Mouse (Mus musculus) midbrain, embryonic 12.5 days (tissue): ENCODE data around the gene Gm20388. TPM values are rescaled to one million over a fixed set of nuclear protein-coding genes. Genes with fewer than 3 reads are reported as not detected.

Source experiments
- ATAC-seq: fragments of 200-750 bp; cut with Nextera tagmentation; 2 replicates; pipeline ENCODE4 v1.8.0; 2017; ENCODE audit warnings: low read depth, moderate TSS enrichment, moderate library complexity; ENCODE audit not compliant: low FRiP score
- H3K27ac ChIP-seq: fragments of 300-500 bp; sonication (generic); replicated peaks from 2 replicates; pipeline ENCODE4 v1.5.1; 2016; ENCODE audit warnings: mild to moderate bottlenecking
- H3K27me3 ChIP-seq: fragments of 300-500 bp; sonication (generic); 2 replicates; pipeline ENCODE4 v1.6.1; 2016; ENCODE audit warnings: mild to moderate bottlenecking
- H3K36me3 ChIP-seq: fragments of 300-500 bp; sonication (generic); 2 replicates; pipeline ENCODE4 v1.6.1; 2016
- H3K4me1 ChIP-seq: fragments of 300-500 bp; sonication (generic); 2 replicates; pipeline ENCODE4 v1.6.1; 2016
- H3K4me2 ChIP-seq: fragments of 300-500 bp; sonication (generic); replicated peaks from 2 replicates; pipeline ENCODE4 v1.6.1; 2016; ENCODE audit warnings: mild to moderate bottlenecking, moderate library complexity
- H3K4me3 ChIP-seq: fragments of 300-500 bp; sonication (generic); 2 replicates; pipeline ENCODE4 v1.5.1; 2016; ENCODE audit warnings: mild to moderate bottlenecking
- H3K9ac ChIP-seq: fragments of 300-500 bp; sonication (generic); replicated peaks from 2 replicates; pipeline ENCODE4 v1.6.1; 2016; ENCODE audit warnings: mild to moderate bottlenecking, moderate library complexity
- H3K9me3 ChIP-seq: fragments of 300-500 bp; sonication (generic); 2 replicates; pipeline ENCODE4 v1.6.1; 2016; ENCODE audit warnings: mild to moderate bottlenecking
- WGBS: fragments of 180-500 bp; shearing (Covaris S2); methylation state at CpG from one replicate; pipeline ENCODE4 v1.1.7; 2016; 5-methylcytosine and 5-hydroxymethylcytosine counted together
- polyA plus RNA-seq: library from polyadenylated mRNA; unstranded; fragments of >200 nt; fragmentation: Nextera tagmentation; extraction: Ambion mirVana; gene quantifications from 2 replicates; pipeline ENCODE4 v1.2.1, GENCODE M21; 2016

Gm20388 gene
- polyA plus RNA-seq, 1 experiment from 2014 or later = not detected

DNA sequence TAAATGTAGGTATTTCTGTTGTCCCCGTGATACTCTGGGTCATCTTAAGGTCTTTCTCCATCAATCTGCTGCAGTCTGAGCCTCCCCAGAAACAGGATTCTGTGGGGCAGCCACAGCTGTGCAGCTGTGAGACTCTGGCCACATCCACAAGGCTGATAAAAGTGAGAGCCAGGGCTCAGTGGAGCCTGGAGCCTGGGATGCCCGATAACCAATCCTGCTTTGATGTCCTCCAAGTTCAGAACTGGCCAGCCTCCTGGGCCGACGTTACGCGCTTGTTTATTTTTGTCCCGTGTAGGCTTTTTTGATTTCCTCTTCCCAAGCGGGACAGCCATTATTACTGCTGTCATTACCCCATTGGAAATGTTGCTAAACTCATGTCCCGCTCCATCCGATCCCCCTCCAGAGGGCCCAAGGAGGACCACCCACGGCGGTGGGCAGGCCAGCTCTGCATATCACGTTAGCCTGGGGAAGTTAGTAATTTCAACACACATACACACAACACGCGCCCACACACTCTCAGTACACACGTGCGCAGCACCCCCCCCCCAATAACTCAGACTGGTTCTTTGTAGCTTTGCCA lies 988.3 kb downstream of the Gm20388 start:
- Histone ChIP-seq H3K4me2 (no peak overlapping the region), H3K36me3 (no peaks in the 10 kb centered on the region), H3K9me3 (no peaks in the 10 kb centered on the region), H3K9ac (no peak overlapping the region), H3K4me3 (no peak overlapping the region), H3K27me3 (peaks cover 44% of the 10 kb centered on the region), H3K4me1 (peaks cover 18% of the 10 kb centered on the region), H3K27ac (no peak overlapping the region)
- ATAC-seq = no peak
- 74% methylated on average over 17 of the region's 17 CpGs for WGBS

DNA sequence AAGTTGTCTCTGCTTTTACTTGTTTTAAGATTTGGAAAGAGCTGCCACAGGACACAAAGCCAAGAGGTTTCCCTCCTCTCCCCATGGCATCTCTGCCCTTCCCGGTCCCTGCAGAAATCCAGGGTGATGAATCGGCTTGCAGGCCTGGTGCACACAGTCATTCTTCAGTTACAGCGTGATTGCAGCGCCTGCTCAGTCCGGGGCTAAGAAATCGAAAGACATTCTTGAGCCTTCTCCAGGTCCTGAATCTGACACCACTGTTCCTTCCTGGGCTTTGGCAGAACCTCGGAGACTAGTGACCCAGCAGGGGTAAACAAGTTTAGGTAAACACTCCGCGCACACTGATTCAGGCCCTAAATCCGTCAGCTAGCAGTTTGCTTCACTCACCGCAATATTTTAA lies 991.7 kb downstream of the Gm20388 start:
- Histone ChIP-seq H3K27me3 (peaks cover 14% of the 10 kb centered on the region; the same call in 1 of the 2 replicates), H3K4me3 (no peak overlapping the region), H3K4me1 (no peaks in the 10 kb centered on the region), H3K9ac (no peak overlapping the region), H3K27ac (no peak overlapping the region), H3K9me3 (no peaks in the 10 kb centered on the region), H3K4me2 (no peak overlapping the region), H3K36me3 (no peaks in the 10 kb centered on the region)
- WGBS = 34% methylated on average over 11 of the region's 11 CpGs
- no peak for ATAC-seq

- WGBS = 72% methylated on average over 6 of the region's 6 CpGs
- no peak overlapping the region for H3K4me2 ChIP-seq
- H3K4me1 ChIP-seq = 0 out of 2 replicates have a peak, but pooled peaks cover 3% of the 10 kb centered on the region
- H3K9me3 ChIP-seq = no peaks in the 10 kb centered on the region
- H3K27ac ChIP-seq = no peak overlapping the region
- H3K4me3 ChIP-seq = no peak overlapping the region
- H3K36me3 ChIP-seq = no peaks in the 10 kb centered on the region
- ATAC-seq = no peak
- no peak overlapping the region for H3K9ac ChIP-seq
- H3K27me3 ChIP-seq = 0 out of 2 replicates have a peak, but pooled peaks cover 3% of the 10 kb centered on the region
Measured at GRCm38 (mm10) chr8:120907671-120908070, 997.0 kb downstream of the Gm20388 start.

DNA sequence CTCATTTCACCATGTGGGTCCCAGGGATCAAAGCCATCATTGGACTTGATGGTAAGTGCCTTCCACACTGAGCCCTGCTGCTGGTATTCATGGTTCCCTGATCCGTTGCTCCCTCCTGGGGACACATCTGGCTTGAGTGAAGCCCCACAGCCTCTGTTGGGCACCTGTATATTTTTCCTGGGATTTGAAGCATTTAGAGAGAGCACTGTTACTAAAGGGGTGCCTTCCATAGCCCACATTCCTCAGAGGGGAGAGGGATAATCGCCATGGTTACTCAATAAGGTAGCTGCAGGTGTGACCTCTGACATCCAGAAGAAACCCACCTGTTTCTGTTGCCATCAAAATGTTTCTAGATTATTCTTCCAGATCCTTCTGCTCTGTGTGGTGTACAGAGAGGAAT lies 1000.3 kb downstream of the Gm20388 start:
- ATAC-seq = no peak

DNA sequence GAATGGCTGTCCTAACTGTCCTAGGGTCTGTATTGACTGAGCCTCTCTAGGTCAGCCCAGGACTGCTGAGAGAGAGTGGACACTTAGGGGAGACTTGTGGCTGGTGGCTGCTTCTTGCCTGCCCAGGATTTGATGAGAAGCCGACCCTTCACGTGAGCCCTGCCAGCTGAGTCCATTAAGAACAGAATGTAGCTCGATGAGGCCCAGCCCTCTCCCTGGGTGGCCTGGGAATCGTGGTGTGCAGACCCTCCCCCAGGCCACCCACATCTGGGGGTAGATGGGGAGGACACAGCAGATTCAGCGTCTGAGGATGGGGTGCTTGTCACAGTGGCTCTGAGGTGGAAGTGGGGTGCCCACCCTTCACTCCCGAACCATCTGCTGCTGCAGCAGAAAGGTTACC lies 1001.8 kb downstream of the Gm20388 start:
- H3K4me2 ChIP-seq = no peak overlapping the region
- no peak for ATAC-seq
- no peak overlapping the region for H3K9ac ChIP-seq
- WGBS = 32% methylated on average over 6 of the region's 6 CpGs
- H3K4me3 ChIP-seq = no peak overlapping the region
- 0 out of 2 replicates have a peak, but pooled peaks cover 3% of the 10 kb centered on the region for H3K4me1 ChIP-seq
- H3K36me3 ChIP-seq = no peaks in the 10 kb centered on the region
- peaks cover 3% of the 10 kb centered on the region; the same call in 1 of the 2 replicates for H3K27me3 ChIP-seq
- no peak overlapping the region for H3K27ac ChIP-seq
- H3K9me3 ChIP-seq = no peaks in the 10 kb centered on the region

More for the DNA sequence above, 1000.3 kb downstream of the Gm20388 start:
- H3K4me1 ChIP-seq = 0 out of 2 replicates have a peak, but pooled peaks cover 3% of the 10 kb centered on the region
- H3K27ac ChIP-seq = no peak overlapping the region
- H3K27me3 ChIP-seq = 0 out of 2 replicates have a peak, but pooled peaks cover 3% of the 10 kb centered on the region
- H3K9me3 ChIP-seq = no peaks in the 10 kb centered on the region
- no peak overlapping the region for H3K4me2 ChIP-seq
- no peak overlapping the region for H3K9ac ChIP-seq
- no peaks in the 10 kb centered on the region for H3K36me3 ChIP-seq
- H3K4me3 ChIP-seq = no peak overlapping the region
- WGBS = 62% methylated on average over 2 of the region's 2 CpGs

- peaks cover 5% of the 10 kb centered on the region; the same call in 1 of the 2 replicates for H3K27me3 ChIP-seq
- H3K36me3 ChIP-seq = no peaks in the 10 kb centered on the region
- H3K9me3 ChIP-seq = no peaks in the 10 kb centered on the region
- H3K4me1 ChIP-seq = no peaks in the 10 kb centered on the region
- no peak overlapping the region for H3K4me2 ChIP-seq
- H3K9ac ChIP-seq = no peak overlapping the region
- 80% methylated on average over 14 of the region's 14 CpGs for WGBS
- H3K27ac ChIP-seq = no peak overlapping the region
- no peak for ATAC-seq
- H3K4me3 ChIP-seq = no peak overlapping the region
Measured at GRCm38 (mm10) chr8:120916831-120917435, 1006.3 kb downstream of the Gm20388 start.

DNA sequence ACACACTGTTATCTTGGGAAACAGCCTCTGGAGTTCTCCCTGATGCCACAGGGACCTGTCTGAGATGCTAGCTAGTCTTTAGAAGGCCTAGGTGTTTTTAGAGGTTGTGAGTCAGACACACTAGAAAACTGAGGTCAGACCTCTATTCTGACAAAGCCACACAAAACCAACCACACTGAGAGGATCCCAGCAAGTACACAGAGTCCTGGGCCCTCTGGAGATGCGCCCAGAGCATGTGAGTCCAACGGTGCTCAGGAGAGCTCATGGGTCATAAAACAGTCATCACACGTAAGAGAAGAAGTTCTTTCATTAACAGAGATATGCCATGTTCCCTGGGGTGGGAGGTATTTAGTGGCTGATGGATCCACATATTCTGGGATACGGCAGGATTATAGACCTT lies 1009.9 kb downstream of the Gm20388 start:
- ATAC-seq = no peak
- H3K9me3 ChIP-seq = no peaks in the 10 kb centered on the region
- H3K27me3 ChIP-seq = peaks cover 5% of the 10 kb centered on the region; the same call in 1 of the 2 replicates
- 93% methylated on average over 4 of the region's 4 CpGs for WGBS
- no peaks in the 10 kb centered on the region for H3K4me1 ChIP-seq
- no peak overlapping the region for H3K9ac ChIP-seq
- H3K36me3 ChIP-seq = no peaks in the 10 kb centered on the region
- H3K4me2 ChIP-seq = no peak overlapping the region
- no peak overlapping the region for H3K4me3 ChIP-seq
- no peak overlapping the region for H3K27ac ChIP-seq

GRCm38 (mm10) chr8:120926201-120926600 lies 1015.6 kb downstream of the Gm20388 start:
- no peak overlapping the region for H3K9ac ChIP-seq
- no peak for ATAC-seq
- no peak overlapping the region for H3K4me3 ChIP-seq
- no peak overlapping the region for H3K4me2 ChIP-seq
- H3K4me1 ChIP-seq = no peaks in the 10 kb centered on the region
- 92% methylated on average over 9 of the region's 9 CpGs for WGBS
- peaks cover 8% of the 10 kb centered on the region; the same call in 1 of the 2 replicates for H3K27me3 ChIP-seq
- no peaks in the 10 kb centered on the region for H3K9me3 ChIP-seq
- no peak overlapping the region for H3K27ac ChIP-seq
- no peaks in the 10 kb centered on the region for H3K36me3 ChIP-seq

- Histone ChIP-seq H3K9ac (no peak overlapping the region), H3K27me3 (peaks cover 13% of the 10 kb centered on the region; the same call in 1 of the 2 replicates), H3K36me3 (no peaks in the 10 kb centered on the region), H3K27ac (no peak overlapping the region), H3K4me2 (no peak overlapping the region), H3K9me3 (no peaks in the 10 kb centered on the region), H3K4me3 (no peak overlapping the region), H3K4me1 (no peaks in the 10 kb centered on the region)
- ATAC-seq = no peak
- 84% methylated on average over 6 of the region's 6 CpGs for WGBS
Measured at GRCm38 (mm10) chr8:120928082-120928481, 1017.4 kb downstream of the Gm20388 start.

DNA sequence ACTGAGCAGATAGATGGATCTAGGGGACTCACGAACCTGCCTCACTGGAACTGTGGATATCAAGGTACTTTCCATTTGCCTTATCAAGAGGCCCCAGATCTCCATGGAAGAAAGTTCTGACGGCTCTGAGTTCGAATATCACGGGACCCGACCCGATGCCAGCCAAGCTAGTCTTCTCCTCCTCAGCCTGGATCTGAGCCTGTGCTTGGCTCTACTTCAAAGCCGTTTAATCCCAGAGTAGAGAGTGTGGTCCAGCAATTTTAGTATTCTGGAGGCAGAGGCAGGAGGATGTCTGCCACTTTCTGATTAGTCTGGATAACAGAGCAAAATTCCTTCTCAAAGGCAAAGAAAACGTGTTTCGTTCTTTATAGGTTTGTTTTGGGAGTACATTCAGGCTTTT lies 1024.0 kb downstream of the Gm20388 start:
- no peak overlapping the region for H3K27ac ChIP-seq
- no peak overlapping the region for H3K4me2 ChIP-seq
- peaks cover 12% of the 10 kb centered on the region for H3K4me1 ChIP-seq
- no peaks in the 10 kb centered on the region for H3K36me3 ChIP-seq
- H3K4me3 ChIP-seq = no peak overlapping the region
- ATAC-seq = no peak
- no peak overlapping the region for H3K9ac ChIP-seq
- H3K9me3 ChIP-seq = no peaks in the 10 kb centered on the region
- WGBS = 91% methylated on average over 9 of the region's 9 CpGs
- peaks cover 68% of the 10 kb centered on the region for H3K27me3 ChIP-seq

- Histone ChIP-seq H3K4me3 (no peak overlapping the region), H3K27me3 (peaks cover 67% of the 10 kb centered on the region), H3K27ac (no peak overlapping the region), H3K9ac (no peak overlapping the region), H3K4me2 (no peak overlapping the region), H3K4me1 (peaks cover 21% of the 10 kb centered on the region), H3K36me3 (no peaks in the 10 kb centered on the region), H3K9me3 (no peaks in the 10 kb centered on the region)
- ATAC-seq = no peak
- WGBS = 78% methylated on average over 7 of the region's 10 CpGs
Measured at GRCm38 (mm10) chr8:120936685-120937084, 1026.0 kb downstream of the Gm20388 start.

DNA sequence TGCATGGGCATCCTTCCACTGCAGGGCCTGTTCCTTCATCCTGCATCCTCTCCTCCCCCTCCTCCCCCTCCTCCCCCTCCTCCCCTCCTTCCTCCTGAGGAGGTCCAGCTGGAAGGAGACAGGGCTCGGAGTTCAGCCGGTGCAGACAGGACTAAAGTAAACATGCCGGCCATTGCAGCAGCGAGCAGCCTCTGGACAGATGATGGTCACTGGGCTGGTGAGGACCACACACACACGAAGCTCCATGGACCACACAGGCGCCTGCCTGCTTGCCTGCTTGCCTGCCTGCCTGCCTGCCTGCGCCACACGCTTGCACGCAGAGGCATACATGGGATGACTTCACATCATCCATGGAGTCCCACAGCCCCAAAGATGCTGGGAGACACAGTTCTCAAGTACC lies 1026.8 kb downstream of the Gm20388 start:
- Histone ChIP-seq H3K9me3 (no peaks in the 10 kb centered on the region), H3K27ac (no peak overlapping the region), H3K9ac (no peak overlapping the region), H3K36me3 (no peaks in the 10 kb centered on the region), H3K4me3 (no peak overlapping the region), H3K4me1 (peaks cover 21% of the 10 kb centered on the region), H3K27me3 (peaks cover 67% of the 10 kb centered on the region), H3K4me2 (no peak overlapping the region)
- 43% methylated on average over 9 of the region's 9 CpGs for whole genome bisulfite sequencing
- ATAC-seq = no peak
